Mouse (Mus musculus): Measurements from ENCODE around the gene Slc47a1.

Gene Slc47a1

GRCm38 (mm10) chr11:61381272-61381671 is 3.1 kb upstream of the Slc47a1 start:
- CTCF ChIA-PET = no interaction called here

DNA sequence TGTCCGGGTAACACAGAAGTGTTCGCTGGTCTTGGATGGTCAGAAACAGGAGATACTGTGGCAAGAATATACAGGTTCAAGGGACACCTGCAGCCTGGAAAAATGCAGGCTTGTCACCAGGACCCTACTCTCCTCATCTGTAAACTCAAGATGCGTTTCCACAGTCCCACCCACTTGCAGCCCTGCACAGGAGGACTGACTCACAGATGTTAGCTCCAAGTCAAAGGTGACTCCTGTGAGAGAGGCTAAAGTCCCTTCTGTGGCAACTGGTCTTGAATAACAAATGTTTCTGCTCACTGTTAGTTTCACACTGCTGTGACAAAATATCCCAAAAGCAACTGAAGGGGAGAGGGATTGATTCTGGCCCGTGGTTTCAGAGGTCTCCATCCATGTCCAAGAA is 506 bp upstream of the Slc47a1 start:
- CTCF ChIA-PET = no interaction called here

GRCm38 (mm10) chr11:61368668-61369067 is 9.5 kb downstream of the Slc47a1 start:
- CTCF ChIA-PET = no interaction called here

GRCm38 (mm10) chr11:61366517-61367273 is 11.4 kb downstream of the Slc47a1 start:
- CTCF ChIA-PET = no interaction called here

GRCm38 (mm10) chr11:61365938-61366337 is 12.2 kb downstream of the Slc47a1 start:
- CTCF ChIA-PET = interaction anchor here (0.6 kb wide), 1 partner anchor 1289 kb away, joined by 7 read pairs; no protein-coding TSS in a partner anchor

- CTCF ChIA-PET = no interaction called here
Observed at GRCm38 (mm10) chr11:61364096-61364495, 14.0 kb downstream of the Slc47a1 start.

- CTCF ChIA-PET = no interaction called here
Observed at GRCm38 (mm10) chr11:61361515-61362190, 16.5 kb downstream of the Slc47a1 start.

- CTCF ChIA-PET = interaction anchor here (0.8 kb wide), 1 partner anchor 32 kb away, joined by 3 read pairs; no protein-coding TSS in a partner anchor
Observed at GRCm38 (mm10) chr11:61356600-61356999, 21.5 kb downstream of the Slc47a1 start.

- CTCF ChIA-PET = no interaction called here
Observed at GRCm38 (mm10) chr11:61356111-61356510, 22.0 kb downstream of the Slc47a1 start.

DNA sequence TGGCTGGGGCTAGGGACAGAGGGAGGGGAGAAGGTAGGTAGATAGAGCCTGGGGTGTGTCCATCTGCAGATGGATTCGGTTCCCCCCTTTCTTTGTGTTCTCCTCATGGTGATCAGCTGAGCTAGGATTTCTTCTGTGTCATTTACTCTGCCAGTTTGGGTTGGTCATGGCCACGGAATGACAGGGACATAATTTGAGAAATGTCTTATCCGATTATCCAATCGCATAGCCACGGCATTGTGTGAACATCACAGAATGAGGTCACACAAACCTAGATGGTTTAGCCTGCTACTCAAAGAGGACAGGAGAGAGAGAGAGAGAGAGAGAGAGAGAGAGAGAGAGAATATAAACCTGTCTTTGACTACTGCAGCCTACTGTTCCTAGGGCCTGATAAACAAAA is 22.8 kb downstream of the Slc47a1 start:
- CTCF ChIA-PET = no interaction called here

DNA sequence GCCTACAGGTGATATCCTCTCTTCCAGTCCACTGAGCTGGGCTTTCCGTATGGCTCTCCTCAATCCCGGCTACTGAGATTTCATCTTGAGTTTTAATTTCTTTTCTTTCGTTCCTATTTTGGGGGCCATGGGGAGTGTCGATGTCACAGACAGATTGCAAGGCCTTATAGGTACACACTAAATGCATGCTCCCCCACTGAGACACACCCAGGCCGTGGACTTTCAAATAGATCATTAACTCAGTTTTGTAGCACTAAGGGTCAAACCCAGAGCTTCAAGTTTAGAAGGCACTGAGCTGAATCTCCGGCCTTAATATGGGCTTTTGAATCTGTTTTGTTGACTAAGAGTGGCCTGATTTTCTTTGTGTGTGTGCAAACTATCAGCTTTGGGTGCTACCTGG is 23.8 kb downstream of the Slc47a1 start:
- CTCF ChIA-PET = interaction anchor here (0.6 kb wide), 1 partner anchor 34 kb away, joined by 3 read pairs; no protein-coding TSS in a partner anchor

GRCm38 (mm10) chr11:61353038-61353437 is 25.1 kb downstream of the Slc47a1 start:
- CTCF ChIA-PET = interaction anchor here (0.5 kb wide), 1 partner anchor 120 kb away, joined by 5 read pairs; no protein-coding TSS in a partner anchor

DNA sequence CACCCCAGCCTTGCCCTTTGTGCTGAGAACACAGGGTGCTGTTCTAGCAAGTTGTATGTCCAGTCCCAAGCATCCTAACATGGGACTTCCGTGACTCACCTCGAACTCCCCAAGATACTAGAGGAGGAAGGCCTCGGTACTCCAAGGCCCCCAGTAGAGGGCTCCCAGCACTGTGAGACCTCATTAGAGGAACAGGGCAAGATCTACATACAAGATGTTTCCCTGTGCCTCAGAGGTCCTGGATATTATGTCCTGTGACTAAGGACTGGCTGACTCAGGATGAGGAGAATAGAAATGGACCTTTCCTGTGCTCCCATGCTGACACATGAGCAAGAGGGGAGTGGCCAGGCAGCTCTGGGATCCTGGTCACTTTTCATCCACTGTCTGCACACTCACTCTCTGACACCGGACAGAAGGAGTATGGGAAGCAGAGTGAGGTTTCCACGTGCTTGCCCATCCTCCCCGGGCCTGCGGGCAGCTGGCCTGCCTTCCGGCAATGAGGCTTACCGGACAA is 25.9 kb downstream of the Slc47a1 start:
- CTCF ChIA-PET = interaction anchor here (0.5 kb wide), 1 partner anchor 119 kb away, joined by 5 read pairs; no protein-coding TSS in a partner anchor

- CTCF ChIA-PET = no interaction called here
Observed at GRCm38 (mm10) chr11:61349337-61349736, 28.8 kb downstream of the Slc47a1 start.

GRCm38 (mm10) chr11:61346133-61346532 is 32.0 kb downstream of the Slc47a1 start:
- CTCF ChIA-PET = interaction anchor here (0.6 kb wide), 1 partner anchor 254 kb away, joined by 4 read pairs; no protein-coding TSS in a partner anchor

- CTCF ChIA-PET = no interaction called here
Observed at GRCm38 (mm10) chr11:61342505-61343420, 35.4 kb downstream of the Slc47a1 start, which contains the start of gene Slc47a2. TSS of gene Slc47a2 (minus strand) at chr11:61342860.

DNA sequence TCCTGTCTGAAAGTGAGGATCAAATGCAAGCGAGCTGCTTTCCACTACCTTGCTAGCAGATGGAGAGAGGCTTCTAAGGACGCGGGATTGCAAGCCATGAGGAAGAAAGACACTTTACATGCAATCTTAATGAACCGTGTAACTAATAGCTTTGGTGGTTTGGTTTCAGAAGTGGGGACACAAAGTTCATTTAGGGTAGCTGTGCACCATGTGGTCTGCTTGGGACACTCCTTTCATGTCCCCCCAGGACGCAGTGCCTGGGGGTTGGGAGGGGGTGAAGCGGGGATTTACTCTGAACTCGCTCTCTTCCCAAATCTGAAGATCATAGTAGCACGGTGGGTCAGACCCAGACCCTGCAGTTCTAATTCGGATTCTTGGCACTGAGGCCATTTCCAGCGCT is 36.2 kb downstream of the Slc47a1 start:
- CTCF ChIA-PET = no interaction called here

DNA sequence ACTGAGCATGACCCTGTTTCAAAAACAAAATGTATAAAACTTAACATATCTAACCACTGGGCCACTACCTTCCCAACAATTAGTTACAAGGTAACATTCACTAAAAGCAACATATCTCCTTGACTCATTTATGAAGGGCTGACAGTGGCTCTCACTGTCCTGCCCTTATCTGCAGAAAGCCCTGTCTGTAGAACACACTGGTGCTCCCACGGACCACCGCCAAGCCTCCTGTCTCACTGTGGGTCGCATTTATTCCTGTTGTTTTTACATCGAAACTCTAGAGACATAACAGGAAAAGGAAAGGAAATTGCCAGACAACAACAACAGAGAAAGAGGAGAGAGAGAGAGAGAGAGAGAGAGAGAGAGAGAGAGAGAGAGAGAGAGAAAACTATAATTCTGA is 36.9 kb downstream of the Slc47a1 start:
- CTCF ChIA-PET = no interaction called here

- CTCF ChIA-PET = no interaction called here
Observed at GRCm38 (mm10) chr11:61340374-61340773, 37.8 kb downstream of the Slc47a1 start.

- CTCF ChIA-PET = interaction anchor here (0.6 kb wide), 1 partner anchor 31 kb away, joined by 3 read pairs; no protein-coding TSS in a partner anchor
Observed at GRCm38 (mm10) chr11:61337586-61337985, 40.6 kb downstream of the Slc47a1 start.

GRCm38 (mm10) chr11:61320904-61321687 is 57.0 kb downstream of the Slc47a1 start:
- CTCF ChIA-PET = interaction anchor here (0.6 kb wide), 1 partner anchor 453 kb away, joined by 11 read pairs; no protein-coding TSS in a partner anchor
